Mouse (Mus musculus) adrenal gland, postnatal 10 days (tissue): ENCODE measurements around the gene Adam1b. TPM values are rescaled to one million over a fixed set of nuclear protein-coding genes. Genes with fewer than 3 reads are reported as not detected.

Experiments used
- DNase-seq: peaks from one replicate; pipeline ENCODE4 v3.0.0; 2021; ENCODE audit warnings: mixed read lengths
- total RNA-seq, 2 experiments: library from RNA; stranded (reverse); gene quantifications; 2 replicates each; pipeline ENCODE4 v1.2.3; 2021

Adam1b gene
- total RNA-seq, 2 experiments from 2014 or later: not detected

DNA sequence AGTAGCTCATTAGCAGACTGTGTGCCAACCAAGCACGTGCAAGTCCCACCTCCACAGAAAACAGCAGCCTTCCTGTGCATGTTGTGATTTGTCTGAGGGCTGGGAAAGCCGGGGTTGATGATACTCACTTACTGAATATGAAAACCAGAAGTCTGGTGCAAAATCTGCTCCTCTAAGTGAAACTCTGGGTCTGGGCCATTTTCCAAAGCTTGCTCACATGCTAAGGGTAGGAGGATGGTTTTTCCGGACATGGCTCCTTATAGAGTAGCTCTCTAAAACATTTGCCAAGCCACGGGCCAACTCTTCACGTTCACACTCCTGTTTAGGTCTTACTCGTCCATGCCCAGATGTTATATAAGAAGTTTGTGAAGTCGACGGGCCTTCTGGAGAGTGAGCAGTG, 9.9 kb downstream of the Adam1b start:
- DNase-seq: no peak

GRCm38 (mm10) chr5:121484801-121485200, 18.4 kb downstream of the Adam1b start:
- no peak for DNase-seq

- DNase-seq: peak; percentile 54
Observed at GRCm38 (mm10) chr5:121477680-121478079, 25.6 kb downstream of the Adam1b start.

DNA sequence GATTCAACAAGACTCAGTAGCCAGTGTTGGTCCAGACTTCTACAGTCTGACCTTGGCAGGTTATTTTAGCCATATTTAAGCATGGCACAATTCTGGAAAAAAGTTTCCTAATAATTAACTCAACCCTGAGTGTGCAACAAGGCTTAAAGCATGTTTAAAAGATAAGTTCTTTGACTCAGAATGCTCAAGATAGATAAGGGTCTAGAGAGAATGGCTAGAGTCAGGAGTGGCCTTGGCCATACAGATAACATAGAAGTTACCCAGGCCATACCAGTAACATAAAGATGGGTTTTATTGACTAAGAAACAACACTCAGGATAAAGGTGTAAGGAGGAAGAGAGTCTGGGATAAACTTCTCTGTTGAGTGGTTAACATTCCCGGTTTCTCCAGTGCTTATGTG, 27.2 kb downstream of the Adam1b start:
- DNase-seq: no peak

DNA sequence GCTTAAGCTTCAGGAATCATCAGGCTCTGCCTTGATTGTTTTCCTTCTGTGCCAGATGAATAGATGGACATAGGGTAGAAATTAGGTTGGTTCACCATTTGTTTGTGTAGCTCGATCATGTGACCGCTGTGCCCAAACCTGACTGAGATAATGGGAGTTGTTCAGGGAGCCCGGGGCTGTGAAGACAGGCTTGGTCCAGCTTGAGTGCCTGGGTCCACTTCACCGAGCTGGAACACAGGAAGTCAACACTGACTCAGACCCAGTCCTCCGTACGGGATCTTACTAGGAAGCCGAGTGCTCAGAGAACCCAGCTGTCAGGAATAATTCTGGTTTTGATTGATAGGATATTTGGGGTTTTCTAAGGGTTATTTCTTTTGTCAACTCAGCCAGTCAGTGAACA, 28.6 kb downstream of the Adam1b start:
- no peak for DNase-seq

DNA sequence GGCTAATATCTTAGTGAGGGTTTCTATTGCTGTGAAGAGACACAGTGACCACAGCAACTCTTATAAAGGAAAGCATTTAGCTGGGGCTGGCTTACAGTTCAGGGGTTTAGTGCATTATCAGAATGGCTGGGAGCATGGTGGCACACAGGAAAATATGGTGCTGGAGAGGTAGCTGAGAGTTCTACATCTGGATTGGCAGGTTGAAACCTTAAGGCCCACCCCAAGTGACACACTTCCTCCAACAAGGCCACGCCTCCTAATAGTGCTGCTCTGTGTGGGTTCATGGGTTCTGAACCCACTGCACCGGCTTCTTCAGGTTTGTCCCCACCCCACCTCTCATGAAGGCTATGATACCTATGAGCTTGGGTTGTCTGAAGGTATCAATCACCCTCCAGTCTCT, 30.8 kb downstream of the Adam1b start:
- no peak for DNase-seq

GRCm38 (mm10) chr5:121469566-121469965, 33.7 kb downstream of the Adam1b start:
- DNase-seq: no peak

DNA sequence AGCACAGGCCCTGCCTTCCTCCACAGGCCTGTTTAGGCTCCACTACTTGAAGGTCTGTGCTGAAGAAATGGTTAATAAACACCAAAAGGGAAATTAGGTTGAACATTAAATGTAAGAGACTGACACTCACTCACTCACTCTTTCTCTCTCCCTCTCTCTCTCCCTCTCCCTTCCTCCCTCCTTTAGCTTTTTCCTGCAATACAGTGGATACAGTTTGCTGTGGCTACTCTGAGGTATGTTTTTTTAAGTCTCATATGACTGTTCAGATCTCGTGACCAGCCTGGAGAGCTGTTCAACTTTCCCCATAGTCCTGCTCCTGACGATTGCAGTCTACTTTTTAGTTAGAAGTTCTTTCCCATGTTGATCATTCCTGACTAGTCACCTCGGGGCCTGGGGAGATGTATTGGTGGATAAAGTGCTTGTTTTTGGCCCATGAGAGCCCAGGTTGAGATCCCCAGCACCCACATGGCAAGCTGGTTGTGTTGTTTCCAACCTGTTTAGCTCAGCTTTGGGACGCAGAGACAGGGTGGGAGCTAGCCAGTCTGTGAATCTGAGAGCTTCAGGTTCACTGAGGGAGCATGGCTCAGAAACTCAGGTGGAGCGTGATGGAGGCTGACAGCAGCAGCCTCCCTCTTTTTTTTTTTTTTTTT, 39.5 kb downstream of the Adam1b start:
- no peak for DNase-seq

GRCm38 (mm10) chr5:121462967-121463366, 40.3 kb downstream of the Adam1b start:
- DNase-seq: no peak

GRCm38 (mm10) chr5:121462171-121462502, 41.1 kb downstream of the Adam1b start:
- no peak for DNase-seq

GRCm38 (mm10) chr5:121461339-121462170, 41.7 kb downstream of the Adam1b start:
- no peak for DNase-seq

DNA sequence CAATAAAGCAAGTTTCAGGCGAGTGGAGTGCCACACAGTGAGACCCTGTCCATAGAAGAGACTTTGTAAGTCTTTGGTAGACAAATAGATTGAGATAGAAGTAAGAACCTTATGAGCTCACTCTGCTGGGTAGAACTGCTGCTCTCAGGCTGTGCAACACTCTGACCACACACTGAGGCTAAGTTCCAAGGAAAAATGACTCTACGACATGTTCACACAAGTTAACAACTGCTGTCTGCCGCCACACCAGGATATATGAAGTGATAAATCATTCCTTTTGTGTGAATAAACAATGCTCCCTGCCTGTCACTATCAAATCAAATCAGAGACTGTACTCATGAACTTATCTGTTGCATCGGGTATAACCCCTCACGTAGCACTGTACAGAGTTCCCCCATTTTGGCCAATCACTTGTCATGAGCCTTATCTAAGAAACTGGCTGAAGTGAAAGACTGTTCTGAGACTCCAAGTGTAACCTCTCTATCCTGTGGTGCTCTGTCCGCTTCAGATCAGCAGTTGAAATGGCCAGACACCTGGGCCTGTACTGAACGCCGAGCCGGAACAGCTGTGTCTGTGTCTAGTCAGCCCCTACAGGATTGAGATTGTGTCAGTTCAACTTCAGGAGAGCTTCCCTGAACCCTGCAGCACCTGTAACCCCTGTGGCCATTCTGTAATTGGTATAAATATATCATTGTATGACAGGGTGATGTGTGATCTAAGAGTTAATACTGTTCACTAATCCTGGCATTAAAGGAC, 47.5 kb downstream of the Adam1b start:
- DNase-seq: no peak

- peak; percentile 27 for DNase-seq
Observed at GRCm38 (mm10) chr5:121454503-121454782, 48.8 kb downstream of the Adam1b start.

DNA sequence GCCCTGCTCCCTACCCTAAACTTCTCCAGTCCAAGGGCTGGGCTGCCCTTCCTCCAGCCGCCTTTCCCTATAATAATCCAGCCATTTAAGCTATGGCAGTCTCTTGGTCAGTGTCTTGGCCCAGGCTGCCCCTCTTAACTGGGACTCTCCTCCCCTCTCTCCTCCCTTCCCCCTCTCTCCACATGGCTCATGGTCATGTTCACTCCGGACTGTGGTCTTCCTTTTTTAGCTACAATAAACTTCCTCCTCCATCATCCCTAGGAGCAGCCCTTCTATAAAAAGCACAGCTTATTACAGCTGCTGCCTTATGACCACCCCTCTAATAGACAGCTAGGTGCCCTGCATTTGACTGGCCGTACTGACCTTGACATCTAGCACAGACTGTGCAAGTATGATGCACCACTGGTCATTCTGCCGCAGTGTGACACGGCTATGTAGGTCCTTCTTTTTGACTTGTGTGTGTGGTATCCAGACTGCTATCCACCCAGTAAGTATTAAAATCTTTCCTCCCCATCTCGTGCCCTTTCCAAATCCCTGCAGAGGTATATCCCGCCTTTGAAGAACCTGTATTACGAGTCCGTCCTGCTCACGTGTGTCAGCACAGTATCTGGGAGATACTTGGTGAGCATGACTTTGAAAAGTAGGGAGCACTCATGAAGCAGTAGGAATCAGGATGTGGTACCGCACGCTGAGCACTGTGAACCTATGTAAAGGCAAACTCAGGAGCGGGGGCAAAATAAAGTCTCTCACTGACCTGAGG, 49.3 kb downstream of the Adam1b start:
- no peak for DNase-seq

DNA sequence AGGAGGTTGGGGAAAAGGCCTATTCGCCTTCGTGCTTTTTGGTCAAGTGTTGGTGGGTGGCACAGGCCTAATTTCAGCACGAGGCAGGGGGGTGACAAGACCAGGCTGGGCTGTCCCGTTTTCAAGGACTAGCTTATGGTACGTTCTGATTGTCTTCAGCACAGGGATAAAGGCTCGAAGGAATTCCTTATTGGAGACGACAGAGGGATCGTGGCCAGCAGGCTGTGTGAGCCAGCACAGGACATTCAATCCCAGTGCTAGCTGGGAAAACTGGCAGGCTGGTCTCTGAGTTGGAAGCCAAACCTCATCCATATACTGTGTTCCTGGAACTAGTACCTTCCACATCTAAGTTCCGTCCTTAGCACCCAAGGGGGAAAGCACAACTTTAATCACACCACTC, 50.3 kb downstream of the Adam1b start:
- peak; percentile 65 for DNase-seq

- peak; percentile 100 for DNase-seq
Observed at GRCm38 (mm10) chr5:121452026-121452869, 51.0 kb downstream of the Adam1b start, which contains the start of gene Erp29. Gene Erp29 (minus strand): TSS chr5:121452506.

GRCm38 (mm10) chr5:121451644-121452025, 51.6 kb downstream of the Adam1b start, which contains the start of gene Tmem116:
Gene Tmem116 (plus strand): TSS chr5:121451893.
- peak; percentile 54 for DNase-seq

GRCm38 (mm10) chr5:121451203-121451602, 52.0 kb downstream of the Adam1b start:
- no peak for DNase-seq

DNA sequence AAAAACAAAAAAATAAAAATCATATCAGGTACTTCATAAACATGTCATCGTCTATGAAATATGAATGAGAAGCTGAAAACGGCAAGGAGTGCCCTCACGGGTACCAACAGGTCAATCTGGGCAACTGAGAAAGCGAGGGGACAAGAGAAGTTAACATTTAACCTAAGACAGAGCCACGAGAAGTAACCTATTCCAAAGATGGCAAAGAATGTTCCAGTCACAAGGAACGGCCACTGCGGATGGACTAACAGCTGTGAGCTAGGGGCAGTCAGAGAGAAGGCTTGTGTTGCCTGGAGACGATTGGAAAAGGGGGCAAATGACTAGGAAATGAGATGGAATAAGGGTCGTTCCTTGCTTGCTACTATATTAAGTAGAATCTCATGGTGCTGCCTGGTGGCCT, 52.8 kb downstream of the Adam1b start:
- DNase-seq: no peak
